Mouse (Mus musculus) hematopoietic multipotent progenitor cell, adult 10-12 weeks (in vitro differentiated cells): ENCODE results near the gene Cdk6. TPM values are rescaled to one million over a fixed set of nuclear protein-coding genes. Genes with fewer than 3 reads are reported as not detected.

Experiments used
- polyA plus RNA-seq: library from polyadenylated mRNA; stranded (reverse); fragments of >175 nt; gene quantifications from 2 replicates; pipeline ENCODE4 v1.2.3, GENCODE M21; 2012; ENCODE audit warnings: low replicate concordance

The Cdk6 gene
- polyA plus RNA-seq = 17.1 and 44.2 TPM in 2 replicates

GRCm38 (mm10) chr5:3341111-3341911, at the start of gene Cdk6:
Cdk6 (plus strand) TSS chr5:3341485.

GRCm38 (mm10) chr5:3543629-3544479, 202.6 kb downstream of the Cdk6 start, which contains the start of gene Fam133b:
Fam133b (plus strand) TSS chr5:3543833.

GRCm38 (mm10) chr5:3571266-3571665, 230.0 kb downstream of the Cdk6 start, which contains the start of gene 1700109H08Rik:
1700109H08Rik (plus strand) TSS chr5:3571566.

Other genes with a start within 250 kb of the Cdk6 start
- 6.4 and 18.0 TPM in 2 replicates for gene Fam133b, start 202.3 kb downstream of the Cdk6 start, polyA plus RNA-seq
- 0.49 and 0.57 TPM in 2 replicates for gene 1700109H08Rik, start 230.1 kb downstream of the Cdk6 start, polyA plus RNA-seq